Mouse (Mus musculus): ENCODE data around the gene Psg17. TPM values are rescaled to one million over a fixed set of nuclear protein-coding genes. Genes with fewer than 3 reads are reported as not detected.

Psg17 gene
- polyA plus RNA-seq, 1 experiment from 2014 or later = not detected

Other genes starting within 250 kb of the Psg17 start
- not detected in 2 replicates for gene Psg23, start 205.1 kb downstream of the Psg17 start, polyA plus RNA-seq (2015; fragmentation: Nextera tagmentation; extraction: Ambion mirVana)
- gene Psg21, start 164.9 kb downstream of the Psg17 start, polyA plus RNA-seq (2015; fragmentation: Nextera tagmentation; extraction: Ambion mirVana) = not detected in 2 replicates
- 0.11 TPM in 1 of 2 replicates, not detected in the other for gene Psg20, start 135.4 kb downstream of the Psg17 start, polyA plus RNA-seq (2015; fragmentation: Nextera tagmentation; extraction: Ambion mirVana)
- gene Psg22, start 103.5 kb downstream of the Psg17 start, polyA plus RNA-seq (2015; fragmentation: Nextera tagmentation; extraction: Ambion mirVana) = not detected in 2 replicates
- gene Psg19, start 23.1 kb downstream of the Psg17 start, polyA plus RNA-seq (2015; fragmentation: Nextera tagmentation; extraction: Ambion mirVana) = not detected in 2 replicates
- 1.0 and 1.1 TPM in 2 replicates for gene Mill2, start 18.4 kb upstream of the Psg17 start, polyA plus RNA-seq (2015; fragmentation: Nextera tagmentation; extraction: Ambion mirVana)
- gene Pglyrp1, start 49.7 kb upstream of the Psg17 start, polyA plus RNA-seq (2015; fragmentation: Nextera tagmentation; extraction: Ambion mirVana) = 9.7 and 16.3 TPM in 2 replicates
- gene Ccdc61, start 88.8 kb upstream of the Psg17 start, polyA plus RNA-seq (2015; fragmentation: Nextera tagmentation; extraction: Ambion mirVana) = 31.8 and 40.3 TPM in 2 replicates
- 0.56 and 0.60 TPM in 2 replicates for gene Nova2, start 104.3 kb upstream of the Psg17 start, polyA plus RNA-seq (2015; fragmentation: Nextera tagmentation; extraction: Ambion mirVana)
- not detected in 2 replicates for gene Nanos2, start 165.8 kb upstream of the Psg17 start, polyA plus RNA-seq (2015; fragmentation: Nextera tagmentation; extraction: Ambion mirVana)
- 5.9 and 6.3 TPM in 2 replicates for gene Mypop, start 169.6 kb upstream of the Psg17 start, polyA plus RNA-seq (2015; fragmentation: Nextera tagmentation; extraction: Ambion mirVana)
- gene Irf2bp1, start 182.4 kb upstream of the Psg17 start, polyA plus RNA-seq (2015; fragmentation: Nextera tagmentation; extraction: Ambion mirVana) = 31.1 and 32.2 TPM in 2 replicates
- 0.58 and 1.3 TPM in 2 replicates for gene Foxa3, start 201.9 kb upstream of the Psg17 start, polyA plus RNA-seq (2015; fragmentation: Nextera tagmentation; extraction: Ambion mirVana)
- gene Sympk, start 202.8 kb upstream of the Psg17 start, polyA plus RNA-seq (2015; fragmentation: Nextera tagmentation; extraction: Ambion mirVana) = 35.3 and 36.8 TPM in 2 replicates
- not detected in 2 replicates for gene Rsph6a, start 233.1 kb upstream of the Psg17 start, polyA plus RNA-seq (2015; fragmentation: Nextera tagmentation; extraction: Ambion mirVana)

Data from embryonic facial prominence, embryonic 15.5 days (tissue).